Mouse (Mus musculus) frontal cortex, postnatal 25 days (tissue): ENCODE measurements around the gene Tbc1d16.

ENCODE experiments used
- DNase-seq, 2 experiments: peaks; one replicate each; pipeline ENCODE4 v3.0.0; 2022; ENCODE audit warnings: low spot score in 2 of 2

Tbc1d16 gene

DNA sequence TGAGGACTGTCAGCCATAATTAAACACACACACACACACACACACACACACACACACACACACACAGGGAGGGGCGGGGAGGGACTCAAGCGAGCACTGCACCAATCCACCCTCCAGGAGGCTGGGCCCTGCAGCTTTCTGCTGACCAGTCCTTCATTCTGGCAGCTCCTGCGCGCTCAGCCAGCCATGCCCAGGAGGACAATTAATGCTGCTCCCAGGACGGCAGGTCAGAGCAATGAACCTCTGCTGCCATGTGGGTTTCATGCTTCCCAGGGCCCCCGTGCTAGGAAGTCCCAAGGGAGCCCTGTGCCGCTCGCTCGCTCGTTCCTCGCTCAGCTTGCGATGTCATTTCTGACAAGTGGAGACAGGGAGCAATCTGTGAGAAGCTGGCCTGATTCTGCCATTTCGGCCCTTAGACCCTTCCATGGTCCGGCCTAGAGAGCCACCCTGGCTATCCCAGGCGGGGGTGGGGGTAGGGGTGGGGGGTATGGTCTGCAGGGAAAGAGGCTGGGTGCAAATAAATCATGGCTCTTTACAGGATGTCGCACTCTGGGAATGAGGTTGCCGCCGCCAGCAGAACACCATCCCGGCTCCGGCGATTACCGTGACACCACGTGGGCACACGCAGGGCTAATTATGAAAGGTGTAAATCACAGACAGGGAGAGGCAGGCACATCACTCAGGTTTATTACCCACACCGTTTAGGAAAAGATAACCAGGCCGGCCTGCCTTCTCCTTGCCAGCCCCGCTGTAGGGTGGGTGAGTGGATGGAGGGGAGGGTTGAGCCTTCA is 51.7 kb downstream of the Tbc1d16 start:
- no peak for DNase-seq

GRCm38 (mm10) chr11:119171588-119171987 is 56.7 kb downstream of the Tbc1d16 start:
- no peak for DNase-seq

- DNase-seq, result no peak
Measured at GRCm38 (mm10) chr11:119168851-119169250, 59.4 kb downstream of the Tbc1d16 start.

GRCm38 (mm10) chr11:119165995-119166394 is 62.3 kb downstream of the Tbc1d16 start:
- DNase-seq, result no peak

DNA sequence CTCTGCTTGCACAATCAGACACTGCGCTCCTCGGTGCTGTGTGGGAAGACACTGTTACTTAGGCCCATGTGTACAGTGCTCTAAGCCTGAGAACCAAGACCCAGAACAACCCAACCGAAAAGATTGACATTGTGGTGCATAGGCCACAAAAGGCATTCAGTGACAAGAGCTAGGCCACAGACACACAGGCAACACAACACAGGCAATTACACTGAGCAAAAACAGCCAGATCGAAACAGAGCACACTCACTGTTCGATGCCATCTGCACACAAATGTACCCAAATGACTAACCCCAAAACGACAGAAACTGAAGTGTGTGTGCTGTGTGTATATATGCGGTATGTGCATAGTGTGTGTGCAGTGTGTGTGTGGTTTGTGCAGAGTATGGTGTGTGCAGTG is 63.9 kb downstream of the Tbc1d16 start:
- no peak for DNase-seq

- DNase-seq, result no peak
Measured at GRCm38 (mm10) chr11:119163734-119163992, 64.6 kb downstream of the Tbc1d16 start.

DNA sequence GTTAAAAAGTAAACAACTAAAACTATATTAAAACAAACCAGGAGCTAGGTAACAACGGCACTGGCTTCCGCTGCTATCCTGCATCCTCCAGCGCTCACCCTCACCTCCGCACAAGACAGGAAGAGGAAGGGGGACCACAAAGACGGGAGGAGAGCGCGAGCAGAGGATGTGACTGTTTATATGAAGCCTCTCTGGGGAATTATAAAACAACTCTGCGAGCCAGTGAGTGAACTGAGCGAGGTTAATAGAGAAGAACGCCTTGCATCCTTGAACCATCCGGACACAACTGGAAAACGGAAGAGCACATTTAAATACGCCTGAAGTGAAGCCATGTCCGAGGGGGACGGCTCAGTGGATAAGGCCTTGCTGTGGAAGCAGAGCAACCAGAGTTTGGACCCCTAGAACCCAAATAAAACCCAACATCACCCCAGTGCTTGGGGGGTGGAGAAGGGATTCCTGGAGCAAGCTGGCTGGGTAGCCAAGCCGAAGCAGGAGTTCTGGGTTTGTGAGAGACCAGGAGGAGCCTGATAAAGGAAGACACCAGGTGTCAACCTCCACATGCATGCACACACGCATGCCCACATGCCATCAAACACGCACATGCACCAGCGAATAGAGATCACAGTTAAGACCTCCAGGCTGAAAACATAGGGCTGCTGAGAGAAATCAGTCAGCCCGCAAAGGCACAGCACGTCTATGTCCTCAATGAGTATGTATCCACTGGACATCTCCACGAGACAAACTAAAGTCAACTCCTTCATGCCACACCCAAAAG is 65.2 kb downstream of the Tbc1d16 start:
- DNase-seq, result no peak

DNA sequence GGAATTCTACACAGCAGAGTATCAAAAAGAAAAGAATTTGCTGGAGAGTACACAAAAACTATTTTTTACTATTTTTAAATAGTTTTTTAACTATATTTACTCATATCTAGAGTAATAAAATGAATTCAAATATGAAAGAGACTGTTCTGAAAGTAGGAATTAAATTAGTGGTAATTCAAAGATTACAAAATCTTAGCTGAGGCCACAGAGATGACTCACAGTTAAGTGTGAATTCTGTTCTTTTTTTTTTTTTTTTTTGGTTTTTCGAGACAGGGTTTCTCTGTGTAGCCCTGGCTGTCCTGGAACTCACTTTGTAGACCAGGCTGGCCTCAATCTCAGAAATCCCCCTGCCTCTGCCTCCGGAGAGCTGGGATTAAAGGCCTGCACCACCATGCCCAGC is 66.6 kb downstream of the Tbc1d16 start:
- DNase-seq, result no peak

GRCm38 (mm10) chr11:119160050-119160449 is 68.2 kb downstream of the Tbc1d16 start:
- no peak for DNase-seq

DNA sequence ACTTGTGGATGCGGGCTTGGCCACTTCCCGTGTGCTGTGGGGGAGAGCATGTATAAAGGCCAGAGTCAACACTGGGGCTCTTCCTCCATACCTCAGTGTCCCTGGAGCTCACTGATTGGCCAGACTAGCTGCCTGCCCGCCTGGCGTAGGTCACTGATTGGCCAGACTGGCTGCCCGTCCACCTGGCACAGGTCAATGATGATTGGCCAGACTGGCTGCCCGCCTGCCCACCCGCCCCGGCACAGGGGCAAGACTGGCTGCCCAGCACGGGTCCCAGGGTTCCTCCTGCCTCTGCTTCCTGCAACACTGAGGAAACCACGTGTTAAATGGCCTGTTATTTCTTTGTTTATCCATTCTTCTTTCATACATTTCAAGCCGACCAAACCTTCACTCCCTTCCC is 68.8 kb downstream of the Tbc1d16 start:
- DNase-seq, result no peak

GRCm38 (mm10) chr11:119157377-119158189 is 70.7 kb downstream of the Tbc1d16 start:
- no peak for DNase-seq

GRCm38 (mm10) chr11:119156481-119157254 is 71.6 kb downstream of the Tbc1d16 start:
- DNase-seq, result no peak

- no peak for DNase-seq
Measured at GRCm38 (mm10) chr11:119155638-119156480, 72.4 kb downstream of the Tbc1d16 start.

GRCm38 (mm10) chr11:119152321-119152831 is 75.9 kb downstream of the Tbc1d16 start:
- DNase-seq, result no peak

DNA sequence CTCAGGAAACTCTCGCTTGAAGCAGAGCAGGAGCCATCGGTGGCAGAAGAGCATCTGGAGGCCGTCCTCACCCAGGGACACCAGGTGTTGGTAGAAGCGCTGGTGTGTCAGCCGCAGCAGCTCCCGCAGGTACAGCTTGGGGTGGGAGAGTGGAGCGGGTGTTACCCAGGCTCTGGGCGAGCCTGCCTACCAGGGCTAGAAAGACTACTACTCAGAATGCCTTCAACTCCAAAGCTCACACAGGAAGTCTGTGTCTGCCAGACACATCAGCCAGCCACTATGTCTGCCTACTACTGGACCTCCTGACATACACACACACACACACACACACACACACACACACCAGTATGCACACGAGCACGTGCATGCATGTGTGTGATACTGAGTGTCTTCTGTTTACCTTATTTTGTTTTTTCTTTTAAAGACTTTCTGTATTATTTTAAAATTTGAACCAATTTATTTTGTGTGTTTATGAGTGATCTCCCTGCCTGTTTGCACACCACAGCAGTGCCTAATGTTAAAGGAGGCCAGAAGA is 77.2 kb downstream of the Tbc1d16 start:
- DNase-seq, result no peak

DNA sequence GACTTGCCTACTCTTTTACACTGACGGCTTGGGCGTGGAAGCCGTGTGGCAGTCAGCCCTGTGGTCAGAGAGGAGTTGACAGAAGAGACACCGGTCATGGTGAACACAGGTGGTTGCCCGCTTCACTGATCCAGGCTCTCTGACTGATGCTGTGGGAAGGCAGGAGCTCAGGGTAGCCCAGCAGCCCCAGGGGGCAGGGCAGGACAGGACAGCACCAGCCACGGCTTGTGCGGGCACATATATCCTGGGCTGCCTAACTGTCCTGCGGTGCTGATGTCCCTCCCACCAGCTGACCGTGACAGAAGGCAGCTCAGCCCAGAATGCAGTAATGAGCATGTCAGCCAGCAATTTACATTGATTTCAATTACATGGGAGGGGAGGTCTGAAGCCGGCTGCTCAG is 77.9 kb downstream of the Tbc1d16 start:
- DNase-seq, result no peak

DNA sequence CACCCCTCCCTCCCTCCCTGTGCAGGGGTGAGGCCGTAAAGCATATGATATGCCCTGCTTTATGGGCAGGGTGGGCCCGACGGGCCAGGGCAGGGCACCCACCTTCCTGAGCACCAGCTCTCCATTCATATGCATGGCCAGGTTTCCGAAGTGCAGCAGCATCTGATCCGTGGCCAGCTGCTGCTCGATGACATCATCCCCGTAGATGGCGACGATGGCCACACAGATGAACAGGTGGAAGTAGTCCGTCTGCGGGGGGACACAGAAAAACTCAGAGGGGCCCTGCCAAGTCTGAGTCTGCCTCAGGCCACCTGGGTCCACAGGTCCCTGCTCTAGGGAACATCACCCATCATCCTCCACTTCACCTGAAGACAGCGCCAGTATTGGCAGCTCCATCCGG is 79.5 kb downstream of the Tbc1d16 start:
- no peak for DNase-seq

- no peak for DNase-seq
Measured at GRCm38 (mm10) chr11:119147153-119147552, 81.1 kb downstream of the Tbc1d16 start.

DNA sequence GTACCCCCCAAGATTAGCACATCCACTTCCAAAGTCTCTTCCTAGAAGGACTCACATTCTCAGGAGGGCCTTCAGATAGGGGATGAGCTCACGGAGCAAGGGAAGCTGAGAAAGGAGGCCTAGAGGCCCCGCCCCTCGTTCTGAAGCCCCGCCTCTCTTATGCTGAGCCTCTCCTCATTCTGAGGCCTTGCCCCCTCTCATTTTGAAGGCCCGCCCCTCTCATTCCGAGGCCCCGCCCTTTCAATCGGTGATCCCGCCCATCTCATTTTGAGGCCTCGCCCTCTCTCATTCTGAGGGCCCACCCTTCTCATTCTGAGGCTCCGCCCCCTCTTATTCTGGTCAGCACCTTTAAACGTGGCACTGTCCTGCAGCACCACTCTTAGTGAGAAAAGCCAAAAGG is 82.2 kb downstream of the Tbc1d16 start:
- no peak for DNase-seq

DNA sequence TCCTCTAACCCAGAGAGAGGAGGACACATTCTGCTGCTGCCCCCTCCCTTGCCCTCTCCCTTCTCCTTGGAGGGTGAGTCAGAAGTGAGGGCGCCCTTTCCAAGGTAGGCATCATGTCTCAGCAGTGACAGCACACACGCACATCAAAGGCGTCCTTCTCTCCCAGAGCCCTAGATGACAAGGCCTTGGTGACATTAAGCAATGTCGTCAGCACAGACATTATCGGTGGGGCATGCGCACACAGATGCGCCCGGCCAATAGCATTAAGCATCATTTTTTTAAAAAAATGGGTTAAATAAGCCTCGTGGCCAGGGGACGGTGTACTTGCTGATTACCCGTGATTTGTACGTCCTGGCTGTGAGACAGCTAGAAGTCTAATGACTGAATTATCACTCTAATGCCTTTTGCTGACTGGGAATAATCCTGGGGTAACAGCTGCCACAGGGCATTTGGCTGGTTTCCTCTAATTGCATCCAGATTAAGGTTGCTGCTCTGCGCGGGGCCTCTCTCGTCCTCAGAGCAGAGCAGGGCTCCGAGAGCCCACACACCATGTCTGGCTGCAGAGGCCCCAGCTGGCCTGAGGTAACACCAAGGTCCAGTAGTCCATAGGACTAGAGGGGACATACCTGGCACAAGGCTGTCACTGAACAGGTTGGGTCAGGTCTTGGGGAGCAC is 83.4 kb downstream of the Tbc1d16 start:
- no peak for DNase-seq
